Mouse (Mus musculus) liver, embryonic 16.5 days (tissue): Measurements from ENCODE around the gene Cox6b2. TPM values are rescaled to one million over a fixed set of nuclear protein-coding genes. Genes with fewer than 3 reads are reported as not detected.
"Not testable (repeated sequence)": the region's sequence is repeated elsewhere in the genome, so short reads cannot be mapped to it uniquely, and the experiment has no call there.

Experiments
- ATAC-seq: fragments of 200-750 bp; cut with Nextera tagmentation; 2 replicates; pipeline ENCODE4 v1.8.0; 2017; ENCODE audit warnings: low read depth, mild to moderate bottlenecking, moderate number of reproducible peaks, moderate library complexity
- H3K27ac ChIP-seq: fragments of 300-500 bp; sonication (generic); 2 replicates; pipeline ENCODE4 v1.5.1; 2014; ENCODE audit warnings: mild to moderate bottlenecking, low read length
- H3K27me3 ChIP-seq: fragments of 300-500 bp; sonication (generic); 2 replicates; pipeline ENCODE4 v1.6.1; 2014; ENCODE audit warnings: low read depth, low read length, mixed read lengths; ENCODE audit not compliant: control insufficient read depth, insufficient read depth
- H3K36me3 ChIP-seq: fragments of 300-500 bp; sonication (generic); 2 replicates; pipeline ENCODE4 v1.6.1; 2014; ENCODE audit warnings: mild to moderate bottlenecking; ENCODE audit not compliant: control insufficient read depth, insufficient read depth
- H3K4me1 ChIP-seq: fragments of 300-500 bp; sonication (generic); 2 replicates; pipeline ENCODE4 v1.6.1; 2014; ENCODE audit warnings: low read depth, low read length, mixed read lengths; ENCODE audit not compliant: control insufficient read depth
- H3K4me2 ChIP-seq: fragments of 300-500 bp; sonication (generic); 2 replicates; pipeline ENCODE4 v1.6.1; 2014; ENCODE audit warnings: low read depth, low read length, mixed read lengths
- H3K4me3 ChIP-seq: fragments of 300-500 bp; sonication (generic); 2 replicates; pipeline ENCODE4 v1.5.1; 2014; ENCODE audit warnings: low read depth, mild to moderate bottlenecking, low read length
- H3K9ac ChIP-seq: fragments of 300-500 bp; sonication (generic); 2 replicates; pipeline ENCODE4 v1.6.1; 2014; ENCODE audit warnings: low read depth, low read length
- H3K9me3 ChIP-seq: fragments of 300-500 bp; sonication (generic); replicated peaks from 2 replicates; pipeline ENCODE4 v1.6.1; 2016; ENCODE audit warnings: low read length; ENCODE audit not compliant: control insufficient read depth
- WGBS: fragments of 180-500 bp; shearing (Covaris S2); extraction: QIAGEN DNeasy Blood & Tissue Kit; methylation state at CpG from one replicate; pipeline ENCODE4 v1.1.7; 2014; ENCODE audit not compliant: insufficient replicate concordance; 5-methylcytosine and 5-hydroxymethylcytosine counted together
- polyA plus RNA-seq: library from polyadenylated mRNA; unstranded; fragments of >200 nt; fragmentation: Nextera tagmentation; extraction: Ambion mirVana; gene quantifications from 2 replicates; pipeline ENCODE4 v1.2.1, GENCODE M21; 2015

Cox6b2 gene
- polyA plus RNA-seq = 65.0 and 71.5 TPM in 2 replicates

DNA sequence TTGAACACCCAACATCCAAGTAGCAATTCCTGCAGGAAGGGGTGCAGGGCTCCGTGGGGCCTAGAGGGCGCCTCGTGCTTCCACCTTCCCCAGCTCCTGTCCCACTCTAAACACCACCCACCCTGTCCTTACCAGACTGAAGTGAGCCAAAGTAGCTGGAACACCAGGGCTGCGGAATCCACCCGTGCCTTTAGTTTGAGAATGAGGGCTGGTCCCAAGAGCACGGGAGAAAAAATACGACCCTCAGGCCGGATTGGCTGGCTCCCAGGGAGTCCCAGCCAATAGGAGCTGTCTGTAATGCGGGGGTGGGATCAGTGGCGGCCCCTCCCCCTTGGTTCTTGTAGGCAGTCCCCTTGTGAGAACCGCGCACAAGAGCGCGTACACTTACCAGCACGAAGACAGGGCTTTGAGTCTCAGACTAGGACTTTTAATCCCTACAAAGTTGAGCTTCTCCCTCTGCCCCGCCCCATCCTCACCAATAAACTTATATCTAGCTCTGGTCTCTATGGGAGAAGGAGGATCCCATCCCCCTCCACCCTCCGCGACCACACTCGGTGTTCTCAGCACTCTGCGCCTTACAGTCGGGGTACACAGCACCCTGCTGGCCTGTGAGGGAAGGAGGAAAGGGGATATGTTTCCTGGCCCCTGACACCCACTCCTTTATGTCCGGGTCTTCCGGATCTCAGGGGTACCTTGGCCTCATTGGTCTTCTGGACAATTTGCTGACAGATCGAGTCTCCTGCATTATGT is at the start of gene Cox6b2:
Gene Cox6b2, minus strand, starts transcription at position 274 of the 750 bp plus-strand sequence.
- Histone ChIP-seq H3K27me3 (no peaks in the 10 kb centered on the region), H3K4me2 (peak within 1 kb of the TSS; percentile 85), H3K9me3 (no peaks in the 10 kb centered on the region), H3K9ac (peak within 1 kb of the TSS; percentile 71), H3K36me3 (no peaks in the 10 kb centered on the region), H3K4me1 (peaks cover 45% of the 10 kb centered on the region), H3K4me3 (peak within 1 kb of the TSS; percentile 73), H3K27ac (peak within 1 kb of the TSS; percentile 89)
- 6% methylated on average over 24 of the region's 24 CpGs for WGBS
- ATAC-seq = peak; percentile 85

GRCm38 (mm10) chr7:4802247-4802646 is 49.4 kb upstream of the Cox6b2 start:
- no peak overlapping the region for H3K4me3 ChIP-seq
- no peak for ATAC-seq
- H3K27me3 ChIP-seq = no peaks in the 10 kb centered on the region
- H3K9me3 ChIP-seq = no peaks in the 10 kb centered on the region
- H3K4me2 ChIP-seq = no peak overlapping the region
- H3K9ac ChIP-seq = no peak overlapping the region
- H3K36me3 ChIP-seq = peaks cover 31% of the 10 kb centered on the region
- H3K4me1 ChIP-seq = peaks cover 7% of the 10 kb centered on the region
- no peak overlapping the region for H3K27ac ChIP-seq

DNA sequence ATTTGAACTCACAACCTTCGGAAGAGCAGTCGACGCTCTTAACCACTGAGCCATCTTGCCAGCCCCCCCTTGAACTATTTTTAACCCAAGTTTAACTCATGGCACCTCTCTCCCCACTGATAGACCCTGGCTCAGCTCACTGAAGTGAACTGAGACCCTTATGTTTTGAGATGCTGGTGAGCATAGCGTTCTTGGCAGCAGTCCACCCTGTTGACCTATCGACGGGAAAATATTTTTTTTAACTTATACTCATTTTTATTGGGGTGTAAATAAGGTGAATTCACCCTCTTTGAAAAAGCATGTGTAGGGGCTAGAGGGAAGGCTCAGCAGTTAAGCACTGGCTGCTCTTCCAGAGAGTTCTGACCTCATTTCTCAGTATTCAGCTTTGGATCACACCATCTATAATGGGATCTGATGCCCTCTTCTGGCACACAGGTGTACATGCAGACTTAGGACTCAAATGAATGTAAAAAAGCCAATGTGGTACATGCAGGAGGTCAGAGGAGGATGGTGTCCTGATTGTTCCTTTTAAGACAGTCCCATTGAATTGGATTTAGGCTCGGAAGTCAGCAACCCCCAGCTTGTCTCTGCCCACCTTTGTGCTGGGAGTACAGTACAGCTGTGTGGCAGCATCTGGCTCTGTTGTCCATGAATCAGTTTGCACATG is 43.0 kb upstream of the Cox6b2 start:
- Histone ChIP-seq H3K27me3 (no peaks in the 10 kb centered on the region), H3K9me3 (no peaks in the 10 kb centered on the region), H3K4me3 (no peak overlapping the region), H3K4me1 (peaks cover 22% of the 10 kb centered on the region), H3K36me3 (peaks cover 29% of the 10 kb centered on the region), H3K4me2 (no peak overlapping the region), H3K9ac (no peak overlapping the region), H3K27ac (no peak overlapping the region)
- 76% methylated on average over 7 of the region's 7 CpGs for WGBS
- no peak for ATAC-seq

DNA sequence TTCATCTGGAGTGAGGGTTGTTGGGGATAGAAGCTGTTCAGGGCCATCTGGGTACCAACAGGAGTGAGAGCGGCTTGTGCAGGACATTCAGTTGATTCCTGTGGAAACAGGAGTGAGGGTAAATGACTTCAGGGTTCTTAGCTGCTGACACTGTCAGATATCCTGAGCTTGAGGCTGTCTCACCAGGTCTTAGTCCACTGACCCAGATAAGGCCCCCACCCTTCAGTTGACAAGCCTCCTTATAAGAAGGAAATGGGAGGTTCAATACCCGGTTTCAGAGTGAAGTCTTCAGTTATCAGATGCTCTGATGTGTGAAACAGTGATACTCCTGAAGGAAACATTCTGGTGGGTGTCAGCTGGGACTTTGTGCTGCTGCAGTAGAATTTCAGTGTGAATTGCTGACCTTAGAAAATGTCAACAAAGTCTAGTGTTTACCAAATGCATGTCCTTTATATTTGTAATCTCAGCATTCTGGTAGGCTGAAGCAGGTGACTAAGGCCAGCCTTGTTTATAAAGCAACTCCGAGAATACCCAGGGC is 41.8 kb upstream of the Cox6b2 start:
- WGBS = 42% methylated on average over 3 of the region's 3 CpGs
- Histone ChIP-seq H3K27me3 (no peaks in the 10 kb centered on the region), H3K4me2 (peak overlapping the region; percentile 84), H3K27ac (peak overlapping the region; percentile 89), H3K36me3 (peaks cover 29% of the 10 kb centered on the region), H3K4me3 (peak overlapping the region; percentile 81), H3K4me1 (peaks cover 25% of the 10 kb centered on the region), H3K9me3 (no peaks in the 10 kb centered on the region), H3K9ac (peak overlapping the region; percentile 29)
- no peak for ATAC-seq

DNA sequence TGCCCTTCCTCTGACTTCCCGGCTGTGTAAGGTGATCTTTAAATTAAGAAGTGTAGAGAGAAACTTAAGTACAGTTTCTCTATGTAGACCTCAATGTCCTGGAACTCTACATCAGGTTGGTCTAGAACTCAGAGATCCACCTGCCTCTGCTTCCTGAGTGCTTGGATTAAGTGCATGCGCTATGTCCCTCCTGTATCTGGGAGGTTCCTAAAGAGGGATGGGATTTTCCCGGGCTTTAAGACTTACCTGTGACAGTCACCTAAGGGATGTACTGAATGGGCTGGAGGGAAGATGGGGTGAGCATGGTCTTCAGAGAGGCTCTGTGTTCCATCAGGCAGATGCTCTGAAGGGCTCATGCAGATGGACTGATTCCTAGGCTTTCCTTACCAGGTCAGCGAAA is 40.8 kb upstream of the Cox6b2 start:
- Histone ChIP-seq H3K27ac (peak overlapping the region; percentile 89), H3K36me3 (peaks cover 29% of the 10 kb centered on the region), H3K4me2 (peak overlapping the region; percentile 84), H3K27me3 (no peaks in the 10 kb centered on the region), H3K4me1 (peaks cover 28% of the 10 kb centered on the region), H3K9me3 (no peaks in the 10 kb centered on the region), H3K9ac (peak overlapping the region; percentile 81), H3K4me3 (peak overlapping the region; percentile 81)
- ATAC-seq = no peak
- 27% methylated on average over 4 of the region's 4 CpGs for WGBS

DNA sequence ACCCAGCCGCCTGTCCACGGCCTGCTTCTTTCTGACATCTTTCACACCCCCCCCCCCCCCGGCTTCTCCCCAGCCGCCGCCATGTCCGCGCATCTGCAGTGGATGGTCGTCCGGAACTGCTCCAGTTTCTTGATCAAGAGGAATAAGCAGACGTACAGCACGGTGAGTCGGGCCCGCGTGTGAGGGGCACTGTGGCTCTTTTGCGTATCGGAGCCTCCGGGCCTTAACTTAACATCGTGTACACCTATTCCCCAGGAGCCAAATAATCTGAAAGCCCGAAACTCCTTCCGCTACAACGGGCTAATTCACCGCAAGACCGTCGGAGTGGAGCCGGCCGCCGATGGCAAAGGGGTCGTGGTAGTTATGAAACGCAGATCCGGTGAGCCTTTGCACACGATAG is 40.4 kb upstream of the Cox6b2 start:
- not testable (repeated sequence) for H3K27me3 ChIP-seq, H3K9me3 ChIP-seq
- ATAC-seq = peak; percentile 1
- peaks cover 29% of the 10 kb centered on the region for H3K36me3 ChIP-seq
- H3K4me2 ChIP-seq = peak overlapping the region; percentile 84
- 0% methylated on average over 31 of the region's 31 CpGs for WGBS
- peak overlapping the region; percentile 81 for H3K9ac ChIP-seq
- peak overlapping the region; percentile 81 for H3K4me3 ChIP-seq
- peak overlapping the region; percentile 89 for H3K27ac ChIP-seq
- H3K4me1 ChIP-seq = peaks cover 33% of the 10 kb centered on the region

DNA sequence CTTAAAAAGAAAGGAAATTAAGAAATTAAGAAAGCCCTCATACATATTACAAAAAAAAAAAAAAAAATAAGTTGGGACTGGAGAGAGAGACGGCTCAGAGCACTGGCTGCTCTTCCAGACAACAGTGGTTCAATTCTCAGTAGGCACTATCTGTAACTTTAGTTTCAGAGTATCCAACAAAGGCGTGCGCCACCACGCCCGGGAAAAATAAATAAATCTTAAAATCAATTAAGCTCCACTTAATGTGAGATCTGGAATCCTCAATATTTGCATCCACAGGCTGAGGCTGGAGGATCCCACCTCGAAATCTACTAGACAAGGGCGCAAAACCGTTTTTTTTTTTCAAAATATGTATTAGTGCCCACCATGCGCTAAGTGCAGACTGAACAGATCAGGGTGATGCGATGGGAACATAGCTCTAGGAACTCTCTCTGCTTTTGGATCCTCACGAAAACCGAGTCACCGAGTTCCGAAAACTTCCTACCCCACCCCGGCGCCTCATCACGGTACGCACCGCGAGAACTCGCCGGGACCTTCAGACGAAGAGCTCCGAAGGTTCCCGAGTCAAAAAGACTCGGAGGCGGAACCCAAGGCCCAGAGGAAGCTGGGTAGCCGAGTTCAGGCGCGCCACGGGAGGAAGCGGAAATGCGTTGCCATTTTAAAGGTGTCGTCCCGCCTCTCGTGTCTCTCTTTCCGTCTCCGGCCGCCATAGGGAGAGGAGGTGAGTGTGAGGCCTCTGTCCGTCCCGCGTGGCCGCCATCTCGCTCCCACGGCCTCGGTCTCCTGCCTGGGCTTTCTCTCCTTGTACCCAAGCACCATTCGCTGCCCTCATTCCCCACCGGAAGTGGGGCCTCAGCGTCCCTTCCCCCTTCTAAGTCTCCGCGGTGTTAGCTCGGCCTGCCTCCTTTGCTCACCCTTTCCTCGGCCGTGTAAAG is 39.7 kb upstream of the Cox6b2 start, which contains the start of gene Rpl28:
Gene Rpl28, plus strand, starts transcription at position 597 of the 935 bp plus-strand sequence.
- Histone ChIP-seq H3K27me3 (no peaks in the 10 kb centered on the region), H3K27ac (peak within 1 kb of the TSS; percentile 89), H3K9me3 (no peaks in the 10 kb centered on the region), H3K9ac (peak within 1 kb of the TSS; percentile 81), H3K36me3 (peaks cover 29% of the 10 kb centered on the region), H3K4me3 (peak within 1 kb of the TSS; percentile 81), H3K4me1 (peaks cover 36% of the 10 kb centered on the region), H3K4me2 (peak within 1 kb of the TSS; percentile 84)
- WGBS = under 1% methylated on average over 54 of the region's 54 CpGs
- ATAC-seq = peak; percentile 90

DNA sequence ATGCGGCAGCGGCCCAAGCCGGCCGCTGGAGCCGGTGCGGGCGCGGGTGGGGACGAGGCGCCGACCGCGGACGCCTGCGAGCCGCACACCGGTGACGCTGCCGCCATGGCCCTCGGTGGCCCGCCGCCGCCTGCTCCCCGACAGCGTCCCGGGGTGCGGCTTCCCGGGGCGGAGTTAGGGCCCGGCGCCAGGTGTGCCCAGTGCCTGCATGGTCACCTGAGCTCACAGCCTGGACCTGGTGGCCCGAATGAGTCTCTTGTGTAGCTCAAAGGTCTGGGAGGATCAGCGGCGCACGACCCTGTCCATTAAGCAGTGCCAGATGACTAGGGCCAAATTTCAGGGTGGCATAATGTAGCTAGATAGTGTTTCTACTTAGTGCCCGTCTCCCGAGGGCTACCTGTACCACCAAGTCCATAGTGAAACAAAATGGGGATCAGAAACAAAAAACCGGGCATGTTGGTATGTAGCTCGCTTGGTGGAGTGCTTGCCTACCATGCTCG is 36.6 kb upstream of the Cox6b2 start, which contains the start of gene Tmem238:
Gene Tmem238, minus strand, starts transcription at position 221 of the 500 bp plus-strand sequence.
- Histone ChIP-seq H3K27ac (peak within 1 kb of the TSS; percentile 79), H3K4me2 (peak within 1 kb of the TSS; percentile 99), H3K9me3 (no peaks in the 10 kb centered on the region), H3K27me3 (no peaks in the 10 kb centered on the region), H3K36me3 (peaks cover 2% of the 10 kb centered on the region), H3K9ac (peak within 1 kb of the TSS; percentile 81), H3K4me3 (peak within 1 kb of the TSS; percentile 78), H3K4me1 (peaks cover 35% of the 10 kb centered on the region)
- ATAC-seq = peak; percentile 42
- 6% methylated on average over 40 of the region's 40 CpGs for WGBS
